ENCODE assay signal across 30 mouse cellular contexts in the genomic region with DNA sequence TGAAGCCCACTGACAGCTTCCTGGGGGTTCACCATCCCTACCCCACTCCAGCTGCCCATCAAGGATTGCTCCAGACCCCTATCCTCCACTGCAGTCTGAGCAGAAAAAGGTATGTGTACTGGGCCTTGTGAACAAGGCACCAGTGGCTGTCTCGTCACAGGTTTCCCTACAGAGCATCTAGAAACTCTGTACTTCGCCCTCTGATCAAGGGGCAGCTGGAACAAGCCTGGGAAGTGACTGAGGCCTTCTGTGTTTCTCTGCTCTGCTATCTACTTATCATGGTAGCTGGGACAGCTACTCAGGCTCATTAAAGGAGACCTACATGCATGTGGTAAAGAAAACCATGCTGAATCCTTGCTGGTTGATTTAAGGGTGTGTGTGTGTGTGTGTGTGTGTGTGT. TPM values are rescaled to one million over a fixed set of nuclear protein-coding genes. Genes with fewer than 3 reads are reported as not detected.
A peak's percentile ranks its signal among the peaks of the same experiment; 100 is the strongest.
DNase-seq lines count a peak whose midpoint lies in the region; ATAC-seq and TF ChIP-seq lines count a peak whose summit lies in the region.
"Had no signal": no experiment of that assay in that cellular context is flagged by ENCODE, and none has a peak within 500 bp of the region (broad histone marks: within the 10 kb centered on the region; RNA-seq: fewer than 3 reads in every experiment).

No protein-coding gene starts in this region.

- H3K9me3 ChIP-seq in liver, embryonic 16.5 days (replicated peaks; ENCODE audit: control insufficient read depth, low read length) = no peaks in the 10 kb centered on the region
- no peaks in the 10 kb centered on the region for H3K9me3 ChIP-seq in liver, embryonic 12.5 days (replicated peaks)
- H3K9me3 ChIP-seq in intestine, postnatal 0 days (ENCODE audit: control insufficient read depth) = no peaks in the 10 kb centered on the region
- no peaks in the 10 kb centered on the region for H3K9me3 ChIP-seq in kidney, embryonic 16.5 days (ENCODE audit: low read length)
- H3K9me3 ChIP-seq: embryonic facial prominence, embryonic 12.5 days; heart, embryonic 10.5 days; hindbrain, embryonic 13.5 days; limb, embryonic 13.5 days; liver, embryonic 15.5 days; megakaryocyte, embryonic 14.5 days; neural tube, embryonic 15.5 days had no signal

- no peak overlapping the region for H3K4me2 ChIP-seq in liver, embryonic 16.5 days (ENCODE audit: low read depth, low read length)
- H3K4me2 ChIP-seq in liver, embryonic 12.5 days = no peak overlapping the region
- no peak overlapping the region for H3K4me2 ChIP-seq in intestine, postnatal 0 days (replicated peaks; ENCODE audit: low read depth)
- no peak overlapping the region for H3K4me2 ChIP-seq in kidney, embryonic 16.5 days (replicated peaks; ENCODE audit: low read depth, low read length)
- H3K4me2 ChIP-seq: embryonic facial prominence, embryonic 12.5 days; hindbrain, embryonic 13.5 days; limb, embryonic 13.5 days; liver, embryonic 15.5 days; neural tube, embryonic 15.5 days had no signal

- DNase-seq in kidney, postnatal 36 days = peak; percentile 56 to 72
- no peak for DNase-seq in right cerebral cortex, postnatal 14 days
- no peak for DNase-seq in lung, postnatal 36 days
- DNase-seq: adrenal gland, postnatal 14 days; cerebellum, adult 11 months; cerebellum, adult 9-10 months; cerebellum, postnatal 36 days; embryo, embryonic 11 days; gastrocnemius, postnatal 14 days; heart, adult 11 months; heart, postnatal 36 days; lung, postnatal 4 days; midbrain, embryonic 14.5 days; retina, postnatal 1 day; right cerebral cortex, postnatal 25 days; thymus, postnatal 14 days had no signal

- ATAC-seq in liver, embryonic 16.5 days (ENCODE audit: low read depth) = 0 out of 2 replicates have a peak, but pooled peaks have one; percentile 32
- ATAC-seq in liver, embryonic 12.5 days = no peak
- peak; percentile 84 for ATAC-seq in intestine, postnatal 0 days
- ATAC-seq in kidney, embryonic 16.5 days (ENCODE audit: low FRiP score, low TSS enrichment) = peak; percentile 53; the same call in 1 of the 2 replicates
- ATAC-seq: CD4-positive, CD25-positive, alpha-beta regulatory T cell, adult 4 months; forebrain, embryonic 14.5 days had no signal

- no peaks in the 10 kb centered on the region for H3K36me3 ChIP-seq in liver, embryonic 16.5 days (ENCODE audit: control insufficient read depth, insufficient read depth)
- no peaks in the 10 kb centered on the region for H3K36me3 ChIP-seq in liver, embryonic 12.5 days
- no peaks in the 10 kb centered on the region for H3K36me3 ChIP-seq in intestine, postnatal 0 days (ENCODE audit: control insufficient read depth, insufficient read depth)
- H3K36me3 ChIP-seq in kidney, embryonic 16.5 days (ENCODE audit: insufficient read depth, low read length) = no peaks in the 10 kb centered on the region
- H3K36me3 ChIP-seq: embryonic facial prominence, embryonic 12.5 days; heart, embryonic 10.5 days; limb, embryonic 13.5 days; liver, embryonic 15.5 days had no signal

- H3K4me3 ChIP-seq in liver, embryonic 16.5 days (ENCODE audit: low read depth, low read length) = no peak overlapping the region
- H3K4me3 ChIP-seq in liver, embryonic 12.5 days = no peak overlapping the region
- H3K4me3 ChIP-seq in intestine, postnatal 0 days (ENCODE audit: low read depth, low read length) = no peak overlapping the region
- no peak overlapping the region for H3K4me3 ChIP-seq in kidney, embryonic 16.5 days (ENCODE audit: low read length)
- H3K4me3 ChIP-seq: embryonic facial prominence, embryonic 12.5 days; heart, embryonic 10.5 days; hindbrain, embryonic 13.5 days; limb, embryonic 13.5 days; liver, embryonic 15.5 days; neural tube, embryonic 15.5 days had no signal

- H3K4me1 ChIP-seq in liver, embryonic 16.5 days (ENCODE audit: control insufficient read depth, low read depth, low read length) = no peaks in the 10 kb centered on the region
- H3K4me1 ChIP-seq in liver, embryonic 12.5 days = peaks cover 15% of the 10 kb centered on the region; the same call in 1 of the 2 replicates
- 0 out of 2 replicates have a peak, but pooled peaks cover 13% of the 10 kb centered on the region for H3K4me1 ChIP-seq in intestine, postnatal 0 days (replicated peaks; ENCODE audit: control insufficient read depth, insufficient read depth, low read length)
- H3K4me1 ChIP-seq in kidney, embryonic 16.5 days (ENCODE audit: insufficient read depth, low read length) = no peaks in the 10 kb centered on the region
- H3K4me1 ChIP-seq: embryonic facial prominence, embryonic 12.5 days; hindbrain, embryonic 13.5 days; limb, embryonic 13.5 days; liver, embryonic 15.5 days had no signal

- no peaks in the 10 kb centered on the region for H3K27me3 ChIP-seq in liver, embryonic 16.5 days (ENCODE audit: control insufficient read depth, insufficient read depth, low read depth, low read length)
- no peaks in the 10 kb centered on the region; the same call in 1 of the 2 replicates for H3K27me3 ChIP-seq in liver, embryonic 12.5 days (replicated peaks)
- no peaks in the 10 kb centered on the region for H3K27me3 ChIP-seq in intestine, postnatal 0 days (replicated peaks; ENCODE audit: control insufficient read depth, insufficient read depth, low read length)
- H3K27me3 ChIP-seq in kidney, embryonic 16.5 days (ENCODE audit: insufficient read depth, low read length) = no peaks in the 10 kb centered on the region
- H3K27me3 ChIP-seq: embryonic facial prominence, embryonic 12.5 days; hindbrain, embryonic 13.5 days; liver, embryonic 15.5 days; neural tube, embryonic 15.5 days had no signal

- no peak for TF ChIP-seq CTCF in intestine, postnatal 0 days (IDR thresholded peaks at IDR 0.05; ENCODE audit: low read depth)

- WGBS in liver, embryonic 16.5 days (ENCODE audit: insufficient replicate concordance) = 46% methylated on average over 2 of the region's 2 CpGs
- whole genome bisulfite sequencing in liver, embryonic 12.5 days (ENCODE audit: insufficient replicate concordance) = 71% methylated on average over 2 of the region's 2 CpGs
- WGBS in intestine, postnatal 0 days = 34% methylated on average over 2 of the region's 2 CpGs
- 74% methylated on average over 2 of the region's 2 CpGs for WGBS in kidney, embryonic 16.5 days

- H3K27ac ChIP-seq in liver, embryonic 16.5 days (ENCODE audit: low read length) = no peak overlapping the region
- no peak overlapping the region for H3K27ac ChIP-seq in liver, embryonic 12.5 days
- peak overlapping the region; percentile 73 for H3K27ac ChIP-seq in intestine, postnatal 0 days (ENCODE audit: low read depth, low read length)
- no peak overlapping the region for H3K27ac ChIP-seq in kidney, embryonic 16.5 days (ENCODE audit: low read length)
- H3K27ac ChIP-seq: embryonic facial prominence, embryonic 12.5 days; heart, embryonic 10.5 days; hindbrain, embryonic 13.5 days; limb, embryonic 13.5 days; liver, embryonic 15.5 days; neural tube, embryonic 15.5 days had no signal

- H3K9ac ChIP-seq in liver, embryonic 16.5 days (ENCODE audit: low read depth, low read length) = no peak overlapping the region
- H3K9ac ChIP-seq in liver, embryonic 12.5 days = no peak overlapping the region
- H3K9ac ChIP-seq in intestine, postnatal 0 days (ENCODE audit: low read depth, low read length) = no peak overlapping the region
- no peak overlapping the region for H3K9ac ChIP-seq in kidney, embryonic 16.5 days (replicated peaks; ENCODE audit: low read length)
- H3K9ac ChIP-seq: embryonic facial prominence, embryonic 12.5 days; hindbrain, embryonic 13.5 days; limb, embryonic 13.5 days; liver, embryonic 15.5 days; neural tube, embryonic 15.5 days had no signal

RNA-seq across cellular contexts. Expression of a gene that starts 12.6 kb away (rescaled TPM):
- 0.07 TPM in 1 of 2 replicates, not detected in the other for polyA plus RNA-seq in liver, embryonic 16.5 days (2015; fragmentation: Nextera tagmentation; extraction: Ambion mirVana)
- polyA plus RNA-seq in liver, embryonic 12.5 days (2016; fragmentation: Nextera tagmentation; extraction: Ambion mirVana) = 0.17 TPM in 1 of 2 replicates, not detected in the other
- 2.0 and 2.8 TPM in 2 replicates for polyA plus RNA-seq in intestine, postnatal 0 days (2015; fragmentation: Nextera tagmentation; extraction: Ambion mirVana)
- 0.35 and 0.73 TPM in 2 replicates for polyA plus RNA-seq in kidney, embryonic 16.5 days (2015; fragmentation: Nextera tagmentation; extraction: Ambion mirVana)
- polyA plus RNA-seq: CD4-positive, CD25-positive, alpha-beta regulatory T cell, adult 4 months; heart, embryonic 16.5 days; liver, embryonic 15.5 days had no signal

RNA-seq across cellular contexts. Expression of a gene that starts 57.3 kb away (rescaled TPM):
- 105 and 124 TPM in 2 replicates for polyA plus RNA-seq in liver, embryonic 16.5 days (2015; fragmentation: Nextera tagmentation; extraction: Ambion mirVana)
- 44.8 and 49.2 TPM in 2 replicates for polyA plus RNA-seq in liver, embryonic 12.5 days (2016; fragmentation: Nextera tagmentation; extraction: Ambion mirVana)
- 58.8 and 62.4 TPM in 2 replicates for polyA plus RNA-seq in intestine, postnatal 0 days (2015; fragmentation: Nextera tagmentation; extraction: Ambion mirVana)
- 59.8 and 60.4 TPM in 2 replicates for polyA plus RNA-seq in kidney, embryonic 16.5 days (2015; fragmentation: Nextera tagmentation; extraction: Ambion mirVana)

RNA-seq across cellular contexts. Expression of a gene that starts 58.1 kb away (rescaled TPM):
- 3.8 and 4.0 TPM in 2 replicates for polyA plus RNA-seq in liver, embryonic 16.5 days (2015; fragmentation: Nextera tagmentation; extraction: Ambion mirVana)
- polyA plus RNA-seq in liver, embryonic 12.5 days (2016; fragmentation: Nextera tagmentation; extraction: Ambion mirVana) = 7.1 and 7.3 TPM in 2 replicates
- polyA plus RNA-seq in intestine, postnatal 0 days (2015; fragmentation: Nextera tagmentation; extraction: Ambion mirVana) = 5.7 and 6.2 TPM in 2 replicates
- 20.3 and 20.7 TPM in 2 replicates for polyA plus RNA-seq in kidney, embryonic 16.5 days (2015; fragmentation: Nextera tagmentation; extraction: Ambion mirVana)

Comparison
In these comparisons a context has a peak if more than half of its experiments do, and no peak if none do; other contexts are left out.
1. DNase-seq: peak in kidney, postnatal 36 days (2 of 2); none in right cerebral cortex, postnatal 14 days (single experiment) and lung, postnatal 36 days (single experiment).